Mouse (Mus musculus): ENCODE results near the gene Tmprss6.

The Tmprss6 gene

DNA sequence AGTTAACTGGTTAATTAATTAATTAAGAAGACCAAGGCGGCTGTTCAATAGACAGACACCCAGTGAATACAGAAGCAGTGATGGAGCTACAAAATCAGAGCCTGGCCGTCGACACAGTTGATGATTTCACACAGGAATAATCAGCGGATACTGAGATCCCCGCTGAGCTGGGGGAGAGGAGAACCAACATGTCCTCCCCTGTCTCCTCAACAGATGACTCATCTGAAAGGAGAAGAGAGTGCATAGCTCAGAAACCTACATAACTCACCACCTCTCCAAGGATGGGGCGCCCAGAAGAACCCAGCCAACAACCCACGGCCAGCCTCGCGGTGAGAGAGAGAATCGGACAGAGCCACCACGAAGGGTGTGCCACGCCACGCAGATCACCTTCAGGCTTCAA, 48.0 kb downstream of the Tmprss6 start:
- DNase-seq (ENCODE audit: low read depth, low spot score): no peak

- peak; percentile 66 for DNase-seq (ENCODE audit: low read depth, low spot score)
Measured at GRCm38 (mm10) chr15:78416937-78417336, 51.5 kb downstream of the Tmprss6 start.

DNA sequence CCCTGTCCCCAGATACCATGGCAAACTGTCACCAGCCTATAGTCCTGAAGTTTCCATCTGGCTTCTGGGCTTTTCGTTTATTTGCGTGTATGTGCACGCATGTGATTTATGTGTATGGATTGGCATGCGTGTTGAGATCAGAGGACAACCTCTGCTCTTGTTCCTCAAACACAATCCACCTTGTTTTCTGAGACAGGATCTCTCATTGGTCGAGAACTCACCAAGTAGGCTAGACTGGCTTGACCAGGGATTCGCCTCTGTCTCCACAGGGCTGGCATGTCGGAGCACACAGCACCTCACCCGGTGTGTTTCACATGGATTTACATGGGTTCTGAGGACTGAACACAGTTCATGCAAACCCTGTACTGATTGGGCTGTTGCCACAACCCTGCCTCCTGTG, 54.3 kb downstream of the Tmprss6 start:
- DNase-seq (ENCODE audit: low read depth, low spot score): no peak

DNA sequence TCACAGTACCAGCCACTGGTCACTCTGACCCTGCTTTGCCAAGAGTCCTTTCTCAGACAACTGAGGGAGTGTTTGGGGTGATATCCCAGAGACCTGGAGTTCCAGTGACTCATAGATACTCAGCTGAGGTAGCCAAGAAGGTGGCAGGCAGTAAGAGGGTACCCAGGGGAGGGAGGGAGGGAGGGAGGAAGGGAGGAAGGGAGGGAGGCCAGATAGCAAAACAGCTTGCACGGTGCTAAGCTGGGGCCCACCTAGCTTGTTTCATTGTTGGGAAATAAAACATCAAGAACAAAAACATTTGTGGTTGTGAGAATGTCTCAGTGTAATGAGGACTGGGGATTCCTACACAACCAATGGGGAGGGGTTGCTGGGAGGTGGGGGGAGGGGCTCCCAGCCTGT, 54.7 kb downstream of the Tmprss6 start:
- no peak for DNase-seq (ENCODE audit: low read depth, low spot score)

GRCm38 (mm10) chr15:78413083-78413718, 55.2 kb downstream of the Tmprss6 start:
- no peak for DNase-seq (ENCODE audit: low read depth, low spot score)

DNA sequence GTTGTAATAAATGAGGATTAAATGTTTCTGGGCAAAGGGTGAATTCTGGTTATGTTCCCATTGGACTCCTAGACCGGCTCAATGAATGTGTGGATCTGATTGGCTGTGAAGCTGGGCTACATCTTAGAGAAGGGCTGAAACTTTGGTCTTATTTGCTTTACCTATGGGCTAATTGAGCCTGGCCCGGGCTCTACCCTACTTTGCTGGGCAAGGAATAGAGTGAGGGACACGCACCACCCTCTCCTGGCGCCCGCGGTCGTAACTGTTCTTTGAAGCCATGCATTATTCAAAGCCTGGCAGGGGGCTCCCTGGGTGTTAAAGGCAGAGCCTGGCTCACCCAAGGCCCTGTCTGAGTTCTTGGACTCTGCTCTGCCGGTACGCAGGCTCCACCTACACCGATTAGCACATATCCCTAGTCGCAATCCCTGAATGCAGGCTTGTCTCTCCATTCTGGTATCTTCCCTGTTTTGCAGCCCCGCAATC, 58.8 kb downstream of the Tmprss6 start:
- DNase-seq (ENCODE audit: low read depth, low spot score): no peak

DNA sequence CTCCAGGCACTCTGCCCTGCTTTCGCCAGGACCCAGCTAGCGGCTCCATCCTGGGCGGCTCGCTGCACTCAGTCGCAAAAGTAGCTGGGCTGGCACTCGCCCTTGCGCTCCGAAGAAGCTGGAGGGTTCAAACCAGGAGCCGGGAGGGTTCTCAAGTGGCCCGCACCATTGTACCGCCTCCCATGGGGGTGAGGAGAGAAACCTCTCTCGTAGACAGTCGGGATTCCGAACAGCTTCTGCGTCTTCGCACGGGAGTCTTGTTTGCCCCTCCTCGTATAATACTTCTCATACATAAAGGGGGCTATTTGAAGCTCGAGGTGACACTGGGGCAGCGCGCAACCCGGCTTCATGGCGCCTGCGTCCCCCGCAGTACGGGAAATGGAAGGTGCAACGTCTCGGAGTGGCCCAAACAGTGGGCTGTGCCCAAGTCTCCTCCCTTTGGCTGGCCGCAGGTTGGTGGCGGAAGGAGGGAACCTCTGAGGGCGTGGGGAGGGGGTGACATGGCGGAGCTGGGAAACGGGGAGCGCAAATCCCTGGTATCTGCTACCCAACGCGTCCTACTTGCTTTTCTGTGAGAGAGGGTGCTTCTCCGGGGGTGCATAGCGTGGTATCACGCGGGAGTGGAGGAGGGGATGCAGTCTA, 62.0 kb downstream of the Tmprss6 start, which contains the start of gene Mpst:
TSS of gene Mpst (plus strand) at position 124 of the 642 bp plus-strand sequence.
- DNase-seq (ENCODE audit: low read depth, low spot score): peak; percentile 89

- DNase-seq (ENCODE audit: low read depth, low spot score): peak; percentile 91
Measured at GRCm38 (mm10) chr15:78405517-78406211, 62.8 kb downstream of the Tmprss6 start, which contains the start of gene Tst. Gene Tst (minus strand): TSS chr15:78405907.

DNA sequence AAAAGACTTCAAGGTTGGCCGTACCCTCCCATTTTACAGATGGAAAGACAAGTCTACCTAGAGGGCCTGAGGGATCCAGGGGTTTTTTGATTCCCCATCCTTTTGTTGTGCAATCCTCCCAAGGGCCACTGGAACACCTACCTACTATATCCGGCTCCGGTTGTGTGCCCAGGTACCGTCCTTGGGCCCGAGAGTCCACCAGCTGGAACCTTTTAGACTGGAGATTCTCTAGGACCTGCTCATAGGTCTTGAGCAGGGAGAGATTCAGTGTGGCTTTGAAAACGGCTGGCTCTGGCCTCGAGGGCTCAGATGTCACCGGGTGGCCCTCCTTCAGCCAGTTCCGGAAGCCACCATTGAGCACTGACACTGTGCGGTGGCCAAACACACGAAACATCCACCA, 63.3 kb downstream of the Tmprss6 start:
- DNase-seq (ENCODE audit: low read depth, low spot score): no peak

DNA sequence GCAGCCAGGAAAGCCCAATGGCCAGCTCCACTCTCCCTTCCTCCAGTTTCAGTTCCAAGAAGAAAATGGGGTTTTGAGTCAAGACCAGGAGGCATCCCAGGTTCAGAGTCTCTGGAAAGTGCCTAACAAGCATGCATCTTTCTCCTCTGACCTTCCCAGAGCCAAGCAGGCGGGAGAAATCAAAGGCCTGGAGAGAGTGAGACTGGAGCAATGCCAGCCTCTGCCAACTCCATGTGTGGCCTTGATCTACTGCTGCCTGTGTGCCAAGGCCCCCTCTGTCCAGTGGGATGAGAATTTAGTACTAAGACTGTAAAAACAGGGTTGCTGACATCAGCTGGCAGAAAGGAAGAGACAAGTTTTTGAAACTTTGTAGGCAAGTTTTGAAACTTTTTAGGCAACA, 64.5 kb downstream of the Tmprss6 start:
- peak; percentile 52 for DNase-seq (ENCODE audit: low read depth, low spot score)

DNA sequence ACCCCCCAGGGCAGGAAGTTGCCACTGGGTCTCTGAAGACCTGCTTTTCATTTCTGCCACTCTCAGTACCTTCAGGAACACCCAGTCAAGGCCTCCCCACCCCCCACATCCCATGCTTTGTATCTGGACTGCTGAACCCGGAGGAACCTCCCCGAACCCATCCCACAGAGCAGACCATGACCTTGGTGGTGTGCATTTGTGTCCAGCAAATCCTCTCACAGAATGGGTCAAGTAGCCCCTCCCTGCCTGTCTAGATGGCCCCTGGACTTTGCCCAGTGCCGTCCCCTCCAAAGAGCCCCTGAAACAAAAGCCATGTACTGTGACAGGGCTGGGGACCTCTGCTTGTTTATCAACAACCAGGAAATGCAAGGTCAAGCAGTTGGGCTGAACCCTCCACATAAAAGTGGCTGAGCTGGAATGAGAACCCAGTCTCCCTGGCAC, 65.1 kb downstream of the Tmprss6 start:
- no peak for DNase-seq (ENCODE audit: low read depth, low spot score)

DNA sequence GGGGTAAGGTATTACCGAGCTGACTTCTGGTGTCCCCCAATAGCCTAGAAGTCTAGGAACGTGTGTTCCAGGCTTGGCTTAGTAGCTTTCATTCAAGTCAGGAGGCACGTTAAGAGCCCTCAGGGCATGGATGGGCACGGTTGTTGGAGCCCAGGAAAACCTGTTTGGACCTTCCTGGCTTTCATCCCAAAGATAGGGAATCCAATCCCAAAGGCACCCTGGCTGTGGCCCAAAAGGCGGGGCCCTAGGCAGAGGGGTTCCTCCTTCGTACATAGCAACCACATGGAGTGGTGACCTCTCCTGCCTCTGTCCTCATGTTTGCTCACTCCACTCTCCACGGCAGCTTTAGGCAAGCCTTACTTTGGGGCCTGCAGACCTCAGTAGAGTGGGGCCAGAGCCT, 66.0 kb downstream of the Tmprss6 start:
- DNase-seq (ENCODE audit: low read depth, low spot score): no peak

- DNase-seq (ENCODE audit: low read depth, low spot score): peak; percentile 84
Measured at GRCm38 (mm10) chr15:78401921-78402320, 66.5 kb downstream of the Tmprss6 start.

- DNase-seq (ENCODE audit: low read depth, low spot score): peak; percentile 89
Measured at GRCm38 (mm10) chr15:78401345-78401744, 67.1 kb downstream of the Tmprss6 start.

DNA sequence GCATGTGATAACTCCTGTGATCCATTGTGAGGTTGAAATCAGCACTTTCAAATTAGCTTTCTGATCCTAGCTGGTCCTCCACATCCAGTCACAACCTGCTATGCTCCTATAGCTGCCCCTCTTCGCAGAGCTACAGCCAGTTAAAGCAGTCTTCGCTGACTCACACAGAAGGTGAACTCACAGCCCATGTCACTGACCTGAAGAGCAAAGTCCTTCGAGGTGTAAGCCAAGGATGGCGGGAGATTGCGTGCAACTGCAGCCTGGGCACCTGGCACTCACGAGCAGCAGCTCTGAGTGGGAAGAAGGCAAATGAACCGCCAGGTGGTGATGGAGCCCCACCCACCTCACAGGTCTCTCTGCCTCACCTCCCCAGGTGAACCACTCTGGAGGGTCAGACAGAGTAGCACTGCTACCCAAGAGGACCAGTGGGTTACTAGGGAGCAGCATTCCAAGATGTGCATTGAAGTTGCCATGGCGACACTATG, 72.9 kb downstream of the Tmprss6 start, which contains the start of gene Tex33:
TSS of gene Tex33 (minus strand) at position 435 of the 485 bp plus-strand sequence.
- no peak for DNase-seq (ENCODE audit: low read depth, low spot score)

DNA sequence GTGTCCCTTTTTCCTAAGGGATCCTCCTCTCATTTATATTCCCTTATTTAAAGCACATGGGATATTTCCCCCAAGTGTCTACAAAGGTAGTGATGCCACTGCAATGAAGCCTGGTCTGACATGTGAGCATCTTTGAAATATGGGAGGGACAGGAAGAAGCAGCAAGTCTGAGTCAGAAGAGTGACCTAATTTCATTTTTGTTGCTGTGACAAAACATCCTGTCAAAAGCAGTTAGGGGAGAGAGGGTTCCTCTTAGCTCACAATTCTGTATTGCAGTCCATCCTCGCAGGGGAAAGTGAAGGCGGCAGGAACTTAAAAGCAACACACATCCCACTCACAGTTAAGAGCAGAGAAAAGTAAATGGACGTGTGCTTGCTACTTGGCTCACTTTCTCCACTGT, 77.6 kb downstream of the Tmprss6 start:
- no peak for DNase-seq (ENCODE audit: low read depth, low spot score)

Measured in skeletal muscle tissue, adult 2 months (tissue).